Mouse (Mus musculus): ENCODE measurements around the gene Rab31. TPM values are rescaled to one million over a fixed set of nuclear protein-coding genes. Genes with fewer than 3 reads are reported as not detected.

The Rab31 gene
- total and polyA plus RNA-seq, 3 experiments, result 0.79 to 2.8 (median 1.2) TPM

- dilution Hi-C loops (cut with MboI; ENCODE audit: extremely low pct_ligation_motif_present, extremely low pct_unique_long_range_greater_than_20kb, low sequenced_read_pairs) (no loop called here), in situ Hi-C loops (cut with MboI; ENCODE audit: low pct_ligation_motif_present, low pct_unique_long_range_greater_than_20kb, low sequenced_read_pairs) (no loop called here)
- Histone ChIP-seq H3K4me2 (ENCODE audit: insufficient read depth, low read depth, poor library complexity, severe bottlenecking) (no peak overlapping the region), H3K4me1 (ENCODE audit: control insufficient read depth in 1 of 2, insufficient read depth in 2 of 2) (peaks cover 8 to 14% of the 10 kb centered on the region in 2 experiments; a peak in 3 of 4 replicates), H3K9ac (ENCODE audit: insufficient read depth, low read depth) (no peak overlapping the region), H3K9me3 (replicated peaks; ENCODE audit: low read length) (no peaks in the 10 kb centered on the region), H3K36me3 (replicated peaks in 1 of 2; ENCODE audit: control insufficient read depth in 1 of 2, insufficient read depth in 1 of 2, low read length in 1 of 2) (no peaks in the 10 kb centered on the region), H3K27ac (ENCODE audit: insufficient read depth, low read depth) (no peak overlapping the region), H3K27me3 (replicated peaks) (no peaks in the 10 kb centered on the region), H3K4me3 (replicated peaks in 1 of 3; ENCODE audit: low read depth in 2 of 3, low read length in 2 of 3, poor library complexity in 1 of 3) (no peak overlapping the region), H3K79me2 (replicated peaks; ENCODE audit: control insufficient read depth, extremely low read depth, insufficient read depth, poor library complexity, severe bottlenecking) (no peaks in the 10 kb centered on the region)
- TF ChIP-seq JUN (IDR thresholded peaks at IDR 0.05; ENCODE audit: insufficient read depth, low read depth, low read length), result no peak
- no peak for TF ChIP-seq CHD2 (IDR thresholded peaks at IDR 0.05; ENCODE audit: low read length)
- no peak for TF ChIP-seq IRF4 (IDR thresholded peaks at IDR 0.05; ENCODE audit: low read depth, low read length)
- TF ChIP-seq SIN3A (IDR thresholded peaks at IDR 0.05; ENCODE audit: low read length), result no peak
- TF ChIP-seq CTCF (conservative IDR thresholded peaks at IDR 0.05 in 1 of 2, IDR thresholded peaks at IDR 0.05 in 1 of 2; ENCODE audit: low read depth in 2 of 2, low read length in 2 of 2), result no peak
- no peak for TF ChIP-seq ZC3H11A (IDR thresholded peaks at IDR 0.05; ENCODE audit: low read depth, low read length)
- no peak for TF ChIP-seq E2F4 (IDR thresholded peaks at IDR 0.05; ENCODE audit: insufficient replicate concordance, low read depth, low read length)
- TF ChIP-seq CHD1 (IDR thresholded peaks at IDR 0.05; ENCODE audit: low read depth, low read length), result no peak
- no peak for TF ChIP-seq BHLHE40 (IDR thresholded peaks at IDR 0.05; ENCODE audit: low read depth, low read length)
- TF ChIP-seq RCOR1 (conservative IDR thresholded peaks at IDR 0.05; ENCODE audit: low read depth, low read length), result no peak
- DNase-seq (ENCODE audit: extremely low read depth), result no peak
Measured at GRCm38 (mm10) chr17:65774439-65774838, 1.9 kb upstream of the Rab31 start.

- no peak overlapping the region for H3K4me3 ChIP-seq (replicated peaks in 1 of 3; ENCODE audit: low read depth in 2 of 3, low read length in 2 of 3, poor library complexity in 1 of 3)
- H3K27me3 ChIP-seq (replicated peaks), result no peaks in the 10 kb centered on the region
- no peaks in the 10 kb centered on the region for H3K79me2 ChIP-seq (replicated peaks; ENCODE audit: control insufficient read depth, extremely low read depth, insufficient read depth, poor library complexity, severe bottlenecking)
- in situ Hi-C loops (cut with MboI; ENCODE audit: low pct_ligation_motif_present, low pct_unique_long_range_greater_than_20kb, low sequenced_read_pairs), result no loop called here
- DNase-seq (ENCODE audit: extremely low read depth), result no peak
- dilution Hi-C loops (cut with MboI; ENCODE audit: extremely low pct_ligation_motif_present, extremely low pct_unique_long_range_greater_than_20kb, low sequenced_read_pairs), result no loop called here
- no peak overlapping the region for H3K27ac ChIP-seq (ENCODE audit: insufficient read depth, low read depth)
- no peak overlapping the region for H3K4me2 ChIP-seq (ENCODE audit: insufficient read depth, low read depth, poor library complexity, severe bottlenecking)
- H3K4me1 ChIP-seq (ENCODE audit: control insufficient read depth in 1 of 2, insufficient read depth in 2 of 2), result peaks cover 8 to 18% of the 10 kb centered on the region in 2 experiments; a peak in 3 of 4 replicates
- no peak overlapping the region for H3K9ac ChIP-seq (ENCODE audit: insufficient read depth, low read depth)
- no peaks in the 10 kb centered on the region for H3K36me3 ChIP-seq (replicated peaks in 1 of 2; ENCODE audit: control insufficient read depth in 1 of 2, insufficient read depth in 1 of 2, low read length in 1 of 2)
- H3K9me3 ChIP-seq (replicated peaks; ENCODE audit: low read length), result no peaks in the 10 kb centered on the region
- TF ChIP-seq MAZ (IDR thresholded peaks at IDR 0.05; ENCODE audit: low read depth, low read length) (no peak), MAX (IDR thresholded peaks at IDR 0.05; ENCODE audit: low read length) (0 out of 2 replicates have a peak, but pooled peaks have one; percentile 47), ZKSCAN1 (IDR thresholded peaks at IDR 0.05; ENCODE audit: borderline replicate concordance, low read depth, low read length) (no peak), CHD2 (IDR thresholded peaks at IDR 0.05; ENCODE audit: low read length) (no peak), NELFE (IDR thresholded peaks at IDR 0.05; ENCODE audit: low read depth, low read length) (no peak), E2F4 (IDR thresholded peaks at IDR 0.05; ENCODE audit: insufficient replicate concordance, low read depth, low read length) (no peak), MYC (IDR thresholded peaks at IDR 0.05; ENCODE audit: low read depth, low read length) (peak; percentile 56; the same call in 1 of the 2 replicates), JUN (IDR thresholded peaks at IDR 0.05; ENCODE audit: insufficient read depth, low read depth, low read length) (no peak), IRF4 (IDR thresholded peaks at IDR 0.05; ENCODE audit: low read depth, low read length) (no peak), SIN3A (IDR thresholded peaks at IDR 0.05; ENCODE audit: low read length) (no peak), RAD21 (IDR thresholded peaks at IDR 0.05; ENCODE audit: low read depth, low read length) (peak; percentile 40), USF1 (IDR thresholded peaks at IDR 0.05; ENCODE audit: low read depth, low read length) (no peak), JUND (conservative IDR thresholded peaks at IDR 0.05; ENCODE audit: low read depth, low read length) (no peak), CTCF (conservative IDR thresholded peaks at IDR 0.05 in 1 of 2, IDR thresholded peaks at IDR 0.05 in 1 of 2; ENCODE audit: low read depth in 2 of 2, low read length in 2 of 2) (peak in 1 of 2 experiments; percentile 54; a peak in 2 of 4 replicates), MAFK (IDR thresholded peaks at IDR 0.05; ENCODE audit: insufficient replicate concordance, low read length) (no peak), SMC3 (IDR thresholded peaks at IDR 0.05; ENCODE audit: low read depth, low read length) (peak; percentile 15), ZMIZ1 (IDR thresholded peaks at IDR 0.05; ENCODE audit: low read depth, low read length) (no peak), BHLHE40 (IDR thresholded peaks at IDR 0.05; ENCODE audit: low read depth, low read length) (0 out of 2 replicates have a peak, but pooled peaks have one; percentile 10), ZNF384 (IDR thresholded peaks at IDR 0.05; ENCODE audit: low read depth, low read length) (no peak)
Measured at GRCm38 (mm10) chr17:65773617-65774016, 1.1 kb upstream of the Rab31 start.

Data from CH12.LX (cell line).